Mouse (Mus musculus) C3H10T1/2 (cell line): ENCODE results near the gene Ctdsp2. TPM values are rescaled to one million over a fixed set of nuclear protein-coding genes. Genes with fewer than 3 reads are reported as not detected.

ENCODE experiments used
- polyA plus RNA-seq, 2 experiments: library from polyadenylated mRNA; unstranded; fragments of >200 nt; fragmentation: generic; extraction: Trizol; gene quantifications; one replicate each; pipeline ENCODE4 v1.2.1; 2012; ENCODE audit warnings: missing spikeins in 2 of 2

The Ctdsp2 gene
- polyA plus RNA-seq: 100 to 1,000 TPM in 1 of 2 experiments, 10 to 100 TPM in 1; 55.9 to 178 TPM

GRCm38 (mm10) chr10:126978277-126978994, at the start of gene Ctdsp2:
Gene Ctdsp2 (plus strand): TSS chr10:126978717.

GRCm38 (mm10) chr10:127000529-127000928, 22.0 kb downstream of the Ctdsp2 start, which contains the start of gene Avil:
Gene Avil (plus strand): TSS chr10:127000709.

GRCm38 (mm10) chr10:127030336-127031296, 52.1 kb downstream of the Ctdsp2 start, which contains the start of gene Tsfm:
Gene Tsfm (minus strand): TSS chr10:127030840.

GRCm38 (mm10) chr10:127041274-127041766, 62.8 kb downstream of the Ctdsp2 start, which contains the start of the genes Mettl1 and Eef1akmt3:
Gene Mettl1 (plus strand): TSS chr10:127041414.
Gene Eef1akmt3 (minus strand): TSS chr10:127041513.

GRCm38 (mm10) chr10:127047954-127048353, 69.4 kb downstream of the Ctdsp2 start, which contains the start of gene Cyp27b1:
Gene Cyp27b1 (plus strand): TSS chr10:127048250.

Other genes starting within 250 kb of the Ctdsp2 start
- gene Atp23, start 77.4 kb upstream of the Ctdsp2 start, polyA plus RNA-seq: 10 to 100 TPM; 13.2 to 19.2 TPM
- 1 to 10 TPM in 1 of 2 experiments, under 1 TPM in 1; 0.08 to 1.8 TPM for gene Avil, start 22.0 kb downstream of the Ctdsp2 start, polyA plus RNA-seq
- 10 to 100 TPM; 33.2 to 45.3 TPM for gene Tsfm, start 52.1 kb downstream of the Ctdsp2 start, polyA plus RNA-seq
- 10 to 100 TPM; 11.5 to 42.6 TPM for gene Mettl1, start 62.7 kb downstream of the Ctdsp2 start, polyA plus RNA-seq
- under 1 TPM; 0.05 to 0.14 TPM for gene Eef1akmt3, start 62.8 kb downstream of the Ctdsp2 start, polyA plus RNA-seq
- 1 to 10 TPM in 1 of 2 experiments, under 1 TPM in 1; 0.06 to 1.1 TPM for gene Cyp27b1, start 69.5 kb downstream of the Ctdsp2 start, polyA plus RNA-seq
- 10 to 100 TPM; 11.7 to 15.1 TPM for gene March9, start 81.5 kb downstream of the Ctdsp2 start, polyA plus RNA-seq
- gene Cdk4, start 84.8 kb downstream of the Ctdsp2 start, polyA plus RNA-seq: 100 to 1,000 TPM; 769 to 844 TPM
- gene Tspan31, start 91.5 kb downstream of the Ctdsp2 start, polyA plus RNA-seq: 100 to 1,000 TPM in 1 of 2 experiments, 10 to 100 TPM in 1; 74.9 to 185 TPM
- gene Agap2, start 96.6 kb downstream of the Ctdsp2 start, polyA plus RNA-seq: 10 to 100 TPM in 1 of 2 experiments, under 1 TPM in 1; 0.85 to 10.7 TPM
- 100 to 1,000 TPM in 1 of 2 experiments, 10 to 100 TPM in 1; 27.4 to 134 TPM for gene Os9, start 142.4 kb downstream of the Ctdsp2 start, polyA plus RNA-seq
- gene B4galnt1, start 186.5 kb downstream of the Ctdsp2 start, polyA plus RNA-seq: 10 to 100 TPM in 1 of 2 experiments, 1 to 10 TPM in 1; 4.1 to 18.6 TPM
- under 1 TPM; 0.14 to 0.66 TPM for gene Slc26a10, start 201.9 kb downstream of the Ctdsp2 start, polyA plus RNA-seq
- 100 to 1,000 TPM in 1 of 2 experiments, 10 to 100 TPM in 1; 23.6 to 137 TPM for gene Arhgef25, start 211.4 kb downstream of the Ctdsp2 start, polyA plus RNA-seq
- gene Dtx3, start 217.0 kb downstream of the Ctdsp2 start, polyA plus RNA-seq: 10 to 100 TPM; 26.0 to 79.0 TPM
- gene Pip4k2c, start 232.9 kb downstream of the Ctdsp2 start, polyA plus RNA-seq: 10 to 100 TPM in 1 of 2 experiments, 1 to 10 TPM in 1; 9.1 to 33.4 TPM